Mouse (Mus musculus): Measurements from ENCODE around the gene Map2k1. TPM values are rescaled to one million over a fixed set of nuclear protein-coding genes. Genes with fewer than 3 reads are reported as not detected.
"Not testable (repeated sequence)": the region's sequence is repeated elsewhere in the genome, so short reads cannot be mapped to it uniquely, and the experiment has no call there.

Gene Map2k1
- polyA plus RNA-seq, 1 experiment from 2014 or later, result 105 TPM

DNA sequence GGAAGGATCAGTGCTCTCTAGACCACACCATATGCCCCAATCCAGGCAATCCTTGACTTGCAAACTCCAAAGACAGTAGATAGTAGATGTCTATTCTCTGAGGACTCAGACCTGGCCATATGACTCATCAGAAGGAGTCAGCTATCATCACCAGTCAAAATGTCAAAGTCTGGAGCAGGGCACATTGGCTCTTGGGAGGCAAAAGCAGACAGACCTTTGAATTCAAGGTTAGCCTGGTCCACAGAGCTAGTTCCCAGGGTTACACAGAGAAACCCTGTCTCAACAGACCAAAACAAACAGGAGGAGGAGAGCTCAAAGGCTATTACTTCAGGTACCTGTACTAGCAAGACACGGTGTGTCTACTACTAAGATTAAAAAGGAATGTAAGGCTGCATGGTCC is 59.6 kb downstream of the Map2k1 start:
- H3K4me3 ChIP-seq (ENCODE audit: low read depth, low read length), result no peak overlapping the region
- no peak overlapping the region for H3K4me2 ChIP-seq (ENCODE audit: low read depth, low read length)
- no peaks in the 10 kb centered on the region for H3K9me3 ChIP-seq (ENCODE audit: control insufficient read depth, low read length)
- peaks cover 55% of the 10 kb centered on the region for H3K36me3 ChIP-seq (ENCODE audit: control insufficient read depth, insufficient read depth, low read length)
- DNase-seq (ENCODE audit: low spot score), result no peak
- H3K27ac ChIP-seq (replicated peaks; ENCODE audit: low read depth, low read length), result no peak overlapping the region
- H3K9ac ChIP-seq (ENCODE audit: low read depth, low read length), result no peak overlapping the region
- no peaks in the 10 kb centered on the region for H3K4me1 ChIP-seq (ENCODE audit: control insufficient read depth, insufficient read depth, low read length)
- WGBS, result 88% methylated on average over 1 of the region's 1 CpGs
- no peaks in the 10 kb centered on the region for H3K27me3 ChIP-seq (replicated peaks; ENCODE audit: control insufficient read depth, insufficient read depth, low read length)
- ATAC-seq (ENCODE audit: low read depth), result no peak

DNA sequence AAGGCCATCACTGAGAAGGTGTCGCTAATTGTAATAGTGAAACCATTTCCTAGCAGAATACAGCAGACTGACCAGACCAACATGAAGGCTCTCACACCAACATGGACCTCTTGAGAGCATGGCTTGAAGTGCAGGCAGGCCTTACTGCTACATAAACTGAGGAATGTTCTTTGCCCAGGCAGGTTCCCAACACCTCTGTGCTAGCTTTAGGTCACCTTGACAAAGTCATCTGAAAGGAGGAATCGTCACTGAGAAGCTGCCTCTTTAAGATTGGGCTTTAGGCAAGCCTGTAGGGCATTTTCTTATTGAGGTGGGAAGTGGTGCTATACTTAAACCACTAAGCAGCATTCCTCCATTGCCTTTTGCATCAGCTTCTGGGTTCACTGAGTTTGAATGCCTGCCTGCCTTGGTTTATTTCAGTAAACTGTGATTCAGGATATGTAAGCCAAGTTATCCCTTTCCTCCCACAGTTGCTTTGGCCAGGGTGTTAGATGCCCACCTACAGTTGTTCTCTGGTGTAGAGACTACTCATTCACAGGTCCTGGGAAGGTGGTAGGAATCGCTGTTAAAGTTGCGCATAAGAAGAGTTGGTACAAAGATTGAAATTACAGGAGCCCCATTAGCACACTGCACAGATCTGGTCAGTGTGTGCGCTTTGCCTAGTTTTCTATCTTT is 69.1 kb downstream of the Map2k1 start:
- no peak for DNase-seq (ENCODE audit: low spot score)
- Histone ChIP-seq H3K4me3 (ENCODE audit: low read depth, low read length) (no peak overlapping the region), H3K27ac (replicated peaks; ENCODE audit: low read depth, low read length) (no peak overlapping the region), H3K9me3 (ENCODE audit: control insufficient read depth, low read length) (no peaks in the 10 kb centered on the region), H3K4me2 (ENCODE audit: low read depth, low read length) (no peak overlapping the region), H3K4me1 (ENCODE audit: control insufficient read depth, insufficient read depth, low read length) (0 out of 2 replicates have a peak, but pooled peaks cover 3% of the 10 kb centered on the region), H3K36me3 (ENCODE audit: control insufficient read depth, insufficient read depth, low read length) (peaks cover 70% of the 10 kb centered on the region), H3K9ac (ENCODE audit: low read depth, low read length) (no peak overlapping the region), H3K27me3 (replicated peaks; ENCODE audit: control insufficient read depth, insufficient read depth, low read length) (no peaks in the 10 kb centered on the region)
- whole genome bisulfite sequencing, result 92% methylated on average over 5 of the region's 5 CpGs
- ATAC-seq (ENCODE audit: low read depth), result no peak

GRCm38 (mm10) chr9:64183295-64183694 is 70.1 kb downstream of the Map2k1 start:
- peaks cover 66% of the 10 kb centered on the region for H3K36me3 ChIP-seq (ENCODE audit: control insufficient read depth, insufficient read depth, low read length)
- not testable (repeated sequence) for H3K9me3 ChIP-seq (ENCODE audit: control insufficient read depth, low read length); H3K4me2 ChIP-seq (ENCODE audit: low read depth, low read length); ATAC-seq (ENCODE audit: low read depth); H3K9ac ChIP-seq (ENCODE audit: low read depth, low read length); DNase-seq (ENCODE audit: low spot score); H3K27ac ChIP-seq (replicated peaks; ENCODE audit: low read depth, low read length); H3K4me3 ChIP-seq (ENCODE audit: low read depth, low read length); H3K27me3 ChIP-seq (replicated peaks; ENCODE audit: control insufficient read depth, insufficient read depth, low read length); H3K4me1 ChIP-seq (ENCODE audit: control insufficient read depth, insufficient read depth, low read length)
- 89% methylated on average over 5 of the region's 5 CpGs for WGBS

GRCm38 (mm10) chr9:64178974-64179646 is 74.3 kb downstream of the Map2k1 start, which contains the start of gene Snapc5:
Snapc5 (plus strand) TSS chr9:64179274.
- Histone ChIP-seq H3K4me3 (ENCODE audit: low read depth, low read length) (peak within 1 kb of the TSS; percentile 64), H3K9me3 (ENCODE audit: control insufficient read depth, low read length) (no peaks in the 10 kb centered on the region), H3K4me1 (ENCODE audit: control insufficient read depth, insufficient read depth, low read length) (peaks cover 10% of the 10 kb centered on the region; the same call in 1 of the 2 replicates), H3K36me3 (ENCODE audit: control insufficient read depth, insufficient read depth, low read length) (peaks cover 69% of the 10 kb centered on the region), H3K4me2 (ENCODE audit: low read depth, low read length) (peak within 1 kb of the TSS; percentile 55), H3K27ac (replicated peaks; ENCODE audit: low read depth, low read length) (peak within 1 kb of the TSS; percentile 82), H3K9ac (ENCODE audit: low read depth, low read length) (peak within 1 kb of the TSS; percentile 64), H3K27me3 (replicated peaks; ENCODE audit: control insufficient read depth, insufficient read depth, low read length) (no peaks in the 10 kb centered on the region)
- ATAC-seq (ENCODE audit: low read depth) (peak; percentile 96), DNase-seq (ENCODE audit: low spot score) (peak; percentile 97)
- WGBS, result under 1% methylated on average over 29 of the region's 35 CpGs

- peak overlapping the region; percentile 55 for H3K4me2 ChIP-seq (ENCODE audit: low read depth, low read length)
- peak overlapping the region; percentile 64; the same call in 1 of the 2 replicates for H3K9ac ChIP-seq (ENCODE audit: low read depth, low read length)
- H3K36me3 ChIP-seq (ENCODE audit: control insufficient read depth, insufficient read depth, low read length), result peaks cover 66% of the 10 kb centered on the region
- WGBS, result 55% methylated on average over 3 of the region's 3 CpGs
- ATAC-seq (ENCODE audit: low read depth), result peak; percentile 60
- no peaks in the 10 kb centered on the region for H3K9me3 ChIP-seq (ENCODE audit: control insufficient read depth, low read length)
- no peaks in the 10 kb centered on the region for H3K27me3 ChIP-seq (replicated peaks; ENCODE audit: control insufficient read depth, insufficient read depth, low read length)
- peaks cover 10% of the 10 kb centered on the region; the same call in 1 of the 2 replicates for H3K4me1 ChIP-seq (ENCODE audit: control insufficient read depth, insufficient read depth, low read length)
- DNase-seq (ENCODE audit: low spot score), result peak; percentile 56
- peak overlapping the region; percentile 82 for H3K27ac ChIP-seq (replicated peaks; ENCODE audit: low read depth, low read length)
- H3K4me3 ChIP-seq (ENCODE audit: low read depth, low read length), result peak overlapping the region; percentile 64
Measured at GRCm38 (mm10) chr9:64178610-64178973, 74.8 kb downstream of the Map2k1 start.

- whole genome bisulfite sequencing, result 86% methylated on average over 11 of the region's 11 CpGs
- no peak overlapping the region for H3K4me2 ChIP-seq (ENCODE audit: low read depth, low read length)
Measured at GRCm38 (mm10) chr9:64175378-64175777, 78.1 kb downstream of the Map2k1 start.

DNA sequence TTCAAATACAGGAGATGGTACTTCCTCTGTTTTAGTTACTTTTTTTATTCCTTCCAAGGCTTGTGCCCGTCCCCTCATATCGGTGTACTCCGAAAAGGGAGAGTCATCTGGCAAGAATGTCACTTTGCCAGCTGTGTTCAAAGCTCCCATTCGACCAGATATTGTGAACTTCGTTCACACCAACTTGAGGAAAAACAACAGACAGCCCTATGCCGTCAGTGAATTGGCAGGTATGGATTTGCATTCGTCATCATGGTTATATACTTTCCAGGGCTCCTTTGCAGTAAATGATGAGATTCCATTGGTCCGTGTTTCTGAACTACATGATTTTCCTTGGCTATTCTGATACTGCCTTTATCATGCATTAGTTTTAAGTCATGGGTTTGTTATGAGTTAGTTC is 78.7 kb downstream of the Map2k1 start:
- peak overlapping the region; percentile 76; the same call in 1 of the 2 replicates for H3K9ac ChIP-seq (ENCODE audit: low read depth, low read length)
- peaks cover 43% of the 10 kb centered on the region for H3K36me3 ChIP-seq (ENCODE audit: control insufficient read depth, insufficient read depth, low read length)
- no peak for ATAC-seq (ENCODE audit: low read depth)
- 66% methylated on average over 8 of the region's 8 CpGs for WGBS
- no peak for DNase-seq (ENCODE audit: low spot score)
- H3K4me2 ChIP-seq (ENCODE audit: low read depth, low read length), result peak overlapping the region; percentile 92
- H3K9me3 ChIP-seq (ENCODE audit: control insufficient read depth, low read length), result no peaks in the 10 kb centered on the region
- peak overlapping the region; percentile 56 for H3K4me3 ChIP-seq (ENCODE audit: low read depth, low read length)
- peaks cover 12% of the 10 kb centered on the region; the same call in 1 of the 2 replicates for H3K4me1 ChIP-seq (ENCODE audit: control insufficient read depth, insufficient read depth, low read length)
- no peak overlapping the region for H3K27ac ChIP-seq (replicated peaks; ENCODE audit: low read depth, low read length)
- no peaks in the 10 kb centered on the region for H3K27me3 ChIP-seq (replicated peaks; ENCODE audit: control insufficient read depth, insufficient read depth, low read length)

More at GRCm38 (mm10) chr9:64175378-64175777, 78.1 kb downstream of the Map2k1 start:
- Histone ChIP-seq H3K27me3 (replicated peaks; ENCODE audit: control insufficient read depth, insufficient read depth, low read length) (no peaks in the 10 kb centered on the region), H3K4me3 (ENCODE audit: low read depth, low read length) (no peak overlapping the region), H3K9ac (ENCODE audit: low read depth, low read length) (no peak overlapping the region), H3K4me1 (ENCODE audit: control insufficient read depth, insufficient read depth, low read length) (peaks cover 14% of the 10 kb centered on the region; the same call in 1 of the 2 replicates), H3K36me3 (ENCODE audit: control insufficient read depth, insufficient read depth, low read length) (peaks cover 44% of the 10 kb centered on the region), H3K27ac (replicated peaks; ENCODE audit: low read depth, low read length) (no peak overlapping the region), H3K9me3 (ENCODE audit: control insufficient read depth, low read length) (no peaks in the 10 kb centered on the region)
- DNase-seq (ENCODE audit: low spot score) (no peak), ATAC-seq (ENCODE audit: low read depth) (no peak)

DNA sequence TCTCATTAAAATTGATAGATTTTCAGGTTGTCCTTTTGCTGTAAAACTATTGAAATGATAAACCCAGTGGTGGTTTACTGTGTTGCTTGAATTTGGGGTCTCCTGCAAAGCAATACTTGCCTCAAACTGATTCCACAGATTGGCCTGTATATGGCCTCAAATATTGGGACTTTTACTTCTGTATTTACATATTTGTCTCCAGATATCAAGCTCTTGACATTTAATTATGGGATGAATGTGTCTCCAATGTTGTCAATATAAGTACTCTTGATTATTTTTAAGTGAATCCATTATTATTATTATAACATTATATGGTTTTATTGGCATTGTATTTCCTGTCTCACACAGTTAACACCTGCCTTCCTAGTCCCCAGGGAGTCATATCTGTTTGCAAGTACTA is 79.1 kb downstream of the Map2k1 start:
- peaks cover 43% of the 10 kb centered on the region for H3K36me3 ChIP-seq (ENCODE audit: control insufficient read depth, insufficient read depth, low read length)
- H3K4me3 ChIP-seq (ENCODE audit: low read depth, low read length), result peak overlapping the region; percentile 56
- DNase-seq (ENCODE audit: low spot score) (no peak), ATAC-seq (ENCODE audit: low read depth) (no peak)
- H3K4me2 ChIP-seq (ENCODE audit: low read depth, low read length), result peak overlapping the region; percentile 92
- H3K27me3 ChIP-seq (replicated peaks; ENCODE audit: control insufficient read depth, insufficient read depth, low read length), result no peaks in the 10 kb centered on the region
- peak overlapping the region; percentile 76 for H3K9ac ChIP-seq (ENCODE audit: low read depth, low read length)
- peaks cover 11% of the 10 kb centered on the region; the same call in 1 of the 2 replicates for H3K4me1 ChIP-seq (ENCODE audit: control insufficient read depth, insufficient read depth, low read length)
- no peak overlapping the region for H3K27ac ChIP-seq (replicated peaks; ENCODE audit: low read depth, low read length)
- H3K9me3 ChIP-seq (ENCODE audit: control insufficient read depth, low read length), result no peaks in the 10 kb centered on the region

All from embryonic facial prominence, embryonic 14.5 days (tissue).